Mouse (Mus musculus) layer of hippocampus, adult 2 months (tissue): ENCODE measurements at regions not wholly inside any gene's neighbourhood (a gene's known extent, or its start where the extent isn't known, plus 50 kb on each side); places are given as distances from the start of the nearest gene placed in this dataset.

Source experiments
- DNase-seq, 2 experiments: peaks; one replicate each; pipeline ENCODE4 v3.0.0; 2022; ENCODE audit warnings: low spot score in 2 of 2
- H3K27ac ChIP-seq: fragments of 200-600 bp; 2 replicates; pipeline ENCODE4 v1.8.1; 2022
- H3K4me3 ChIP-seq: fragments of 200-600 bp; 2 replicates; pipeline ENCODE4 v1.8.1; 2022; ENCODE audit warnings: mild to moderate bottlenecking
- CTCF ChIP-seq: fragments of 200-600 bp; conservative IDR thresholded peaks from 2 replicates; pipeline ENCODE4 v1.8.1; 2022; ENCODE audit warnings: antibody characterized with exemption, mild to moderate bottlenecking, moderate library complexity

DNA sequence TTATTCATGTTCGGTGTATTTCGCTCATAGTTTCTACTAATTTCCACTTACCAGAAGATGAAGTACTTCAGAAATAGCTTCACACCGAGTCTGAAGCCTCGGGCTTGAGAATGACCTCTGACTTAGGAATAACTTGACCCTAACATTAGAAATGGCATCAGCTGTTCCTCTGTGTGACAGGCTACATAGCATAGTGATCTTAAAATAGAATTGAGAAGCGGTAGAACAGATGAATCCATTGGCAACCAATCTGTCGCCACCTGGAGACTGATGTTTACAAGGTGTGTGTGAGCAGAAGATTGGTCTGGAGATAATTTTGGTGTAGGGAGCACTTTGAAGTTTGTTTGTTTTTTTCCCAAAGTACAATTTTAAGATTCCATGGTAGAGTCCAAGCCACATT, 60.9 kb upstream of the Ahi1 start:
- no peak for TF ChIP-seq CTCF
- Histone ChIP-seq H3K4me3 (no peak overlapping the region), H3K27ac (no peak overlapping the region)
- no peak for DNase-seq

- DNase-seq, result no peak
- H3K27ac ChIP-seq, result no peak overlapping the region
- H3K4me3 ChIP-seq, result no peak overlapping the region
- no peak for TF ChIP-seq CTCF
Measured at GRCm38 (mm10) chr10:20883618-20884017, 68.7 kb upstream of the Ahi1 start.

DNA sequence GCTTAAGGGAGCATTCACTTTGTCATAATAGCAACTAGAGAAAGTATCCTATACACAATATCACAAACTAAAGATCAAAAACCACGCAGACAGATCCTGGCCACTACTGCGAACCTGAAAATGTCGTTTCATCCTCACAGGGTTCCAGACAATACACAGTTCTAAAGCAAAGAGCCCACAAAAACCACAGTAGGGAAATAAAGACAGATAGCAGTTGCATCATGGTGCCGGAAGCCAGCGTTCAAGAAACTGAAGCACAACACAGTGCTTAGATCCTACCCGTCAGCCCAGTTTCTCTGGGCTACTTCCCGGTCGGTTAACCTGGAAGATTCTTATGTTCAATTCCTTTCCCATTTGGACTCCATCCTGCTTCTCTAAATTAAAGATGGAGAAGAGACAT, 69.7 kb upstream of the Ahi1 start:
- DNase-seq, result no peak
- TF ChIP-seq CTCF, result no peak
- Histone ChIP-seq H3K27ac (no peak overlapping the region), H3K4me3 (no peak overlapping the region)

- H3K27ac ChIP-seq, result no peak overlapping the region
- TF ChIP-seq CTCF, result no peak
- H3K4me3 ChIP-seq, result no peak overlapping the region
- DNase-seq, result no peak
Measured at GRCm38 (mm10) chr10:20880251-20880650, 72.1 kb upstream of the Ahi1 start.

GRCm38 (mm10) chr10:20879482-20879881, 72.9 kb upstream of the Ahi1 start:
- Histone ChIP-seq H3K4me3 (no peak overlapping the region), H3K27ac (no peak overlapping the region)
- no peak for DNase-seq
- peak; percentile 11; the same call in 1 of the 2 replicates for TF ChIP-seq CTCF

- Histone ChIP-seq H3K27ac (no peak overlapping the region), H3K4me3 (no peak overlapping the region)
- no peak for DNase-seq
- TF ChIP-seq CTCF, result no peak
Measured at GRCm38 (mm10) chr10:20867076-20867475, 85.3 kb upstream of the Ahi1 start.

DNA sequence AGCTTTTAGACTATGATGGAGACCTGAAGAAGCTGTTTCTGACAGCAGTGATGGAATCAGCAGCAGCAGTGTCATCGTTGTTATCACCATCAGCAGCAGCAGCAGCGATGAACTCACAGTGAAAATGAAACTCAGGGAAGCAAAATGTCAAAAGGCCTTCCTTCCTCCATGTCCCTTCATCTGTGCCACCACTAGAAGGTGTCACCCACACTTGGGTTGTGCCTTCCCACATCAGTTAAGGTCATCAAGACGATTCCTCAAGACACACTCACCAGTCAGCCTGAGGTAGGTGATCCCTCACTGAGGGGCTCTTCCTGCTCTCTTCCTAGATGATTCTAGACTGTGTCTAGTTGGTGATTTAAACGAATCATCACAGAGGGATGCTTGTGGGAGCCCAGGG, 87.3 kb upstream of the Ahi1 start:
- TF ChIP-seq CTCF, result no peak
- Histone ChIP-seq H3K4me3 (no peak overlapping the region), H3K27ac (no peak overlapping the region)
- DNase-seq, result no peak

- no peak for TF ChIP-seq CTCF
- Histone ChIP-seq H3K27ac (no peak overlapping the region), H3K4me3 (no peak overlapping the region)
- no peak for DNase-seq
Measured at GRCm38 (mm10) chr10:20857413-20857812, 94.9 kb upstream of the Ahi1 start.

GRCm38 (mm10) chr10:20854621-20855363, 97.6 kb upstream of the Ahi1 start:
- Histone ChIP-seq H3K4me3 (peak overlapping the region; percentile 19; the same call in 1 of the 2 replicates), H3K27ac (peak overlapping the region; percentile 65)
- no peak for TF ChIP-seq CTCF
- DNase-seq, result peak; percentile 14 to 50

GRCm38 (mm10) chr10:20847287-20847686, 105.1 kb upstream of the Ahi1 start:
- DNase-seq, result no peak
- no peak for TF ChIP-seq CTCF
- no peak overlapping the region for H3K27ac ChIP-seq
- H3K4me3 ChIP-seq, result no peak overlapping the region

GRCm38 (mm10) chr10:20843277-20843676, 109.1 kb upstream of the Ahi1 start:
- DNase-seq, result no peak
- no peak overlapping the region for H3K4me3 ChIP-seq
- H3K27ac ChIP-seq, result no peak overlapping the region
- TF ChIP-seq CTCF, result no peak

DNA sequence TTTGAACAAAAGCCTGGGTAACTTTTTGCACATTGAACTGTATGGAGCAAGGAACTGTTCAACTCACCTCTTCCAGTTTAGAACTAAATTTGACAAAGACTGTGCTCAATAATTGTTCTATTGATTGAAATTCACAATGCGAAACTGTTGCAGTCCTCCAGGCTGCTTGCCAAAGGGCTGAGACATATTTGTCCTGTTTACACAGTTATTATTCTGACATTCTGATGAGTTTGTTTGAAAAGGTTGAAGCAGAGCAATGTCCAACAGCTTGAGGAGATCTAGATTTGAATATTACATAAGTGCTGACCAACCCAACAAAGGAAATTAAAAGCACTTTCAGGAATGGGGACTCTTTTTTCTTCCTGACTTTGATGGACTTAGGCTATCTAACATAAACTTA, 110.2 kb upstream of the Ahi1 start:
- DNase-seq, result no peak
- H3K4me3 ChIP-seq, result no peak overlapping the region
- no peak for TF ChIP-seq CTCF

GRCm38 (mm10) chr10:20841430-20842040, 110.8 kb upstream of the Ahi1 start:
- no peak for DNase-seq
- no peak overlapping the region for H3K27ac ChIP-seq
- H3K4me3 ChIP-seq, result no peak overlapping the region
- no peak for TF ChIP-seq CTCF

More for the DNA sequence above, 110.2 kb upstream of the Ahi1 start:
- H3K27ac ChIP-seq, result no peak overlapping the region
